Mouse (Mus musculus): ENCODE measurements around the gene Mpv17l2.

The Mpv17l2 gene

GRCm38 (mm10) chr8:70760775-70761406, at the start of gene Mpv17l2:
Gene Mpv17l2, minus strand, starts transcription at chr8:70760946.
- DNase-seq (ENCODE audit: low spot score) = peak; percentile 87

- DNase-seq (ENCODE audit: low spot score) = no peak
These were observed 48.4 kb upstream of the Mpv17l2 start for GRCm38 (mm10) chr8:70808955-70809701.

DNA sequence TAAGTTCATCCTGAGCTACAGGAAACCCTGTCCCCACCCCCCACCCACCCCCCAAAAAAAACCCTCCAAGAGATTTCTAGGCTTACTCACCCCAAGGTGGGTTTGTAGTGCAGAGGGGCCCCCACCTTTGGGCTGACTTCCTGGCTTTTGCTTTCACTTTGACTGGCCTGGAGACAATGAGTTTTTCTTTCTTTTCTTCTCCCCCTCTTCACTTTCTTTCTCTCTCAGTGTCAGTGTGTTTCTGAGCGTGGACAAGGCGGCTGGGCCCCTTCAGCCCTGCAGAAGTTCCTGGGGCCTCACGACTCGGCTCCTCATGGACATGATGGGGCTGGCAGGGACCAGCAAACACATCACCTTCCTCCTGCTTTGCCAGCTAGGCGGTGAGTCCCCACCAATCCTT, 47.5 kb upstream of the Mpv17l2 start, which contains the start of gene Il12rb1:
TSS of gene Il12rb1 (plus strand) at position 211 of the 400 bp plus-strand sequence.
- no peak for DNase-seq (ENCODE audit: low spot score)

DNA sequence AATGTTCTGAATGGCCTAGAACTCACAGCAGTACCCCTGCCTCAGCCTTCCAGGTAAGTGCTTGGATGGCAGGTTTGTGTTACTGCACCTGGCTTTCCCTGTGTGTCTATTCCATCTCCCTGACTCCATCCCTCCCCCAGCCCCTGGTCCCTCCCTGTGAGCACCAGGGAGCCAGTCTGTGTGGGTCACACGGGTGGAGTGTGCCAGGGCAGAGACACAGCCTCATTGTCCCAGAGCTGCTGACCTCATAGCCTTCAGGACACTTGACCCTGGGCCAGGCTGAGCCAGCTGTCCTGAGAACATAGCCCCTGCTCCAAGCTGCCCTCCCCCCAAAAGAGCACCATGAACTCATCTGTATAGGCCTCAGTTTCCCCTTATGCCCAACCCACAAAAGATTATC, 46.6 kb upstream of the Mpv17l2 start:
- no peak for DNase-seq (ENCODE audit: low spot score)

- no peak for DNase-seq (ENCODE audit: low spot score)
These were observed 45.8 kb upstream of the Mpv17l2 start for GRCm38 (mm10) chr8:70806541-70806940.

DNA sequence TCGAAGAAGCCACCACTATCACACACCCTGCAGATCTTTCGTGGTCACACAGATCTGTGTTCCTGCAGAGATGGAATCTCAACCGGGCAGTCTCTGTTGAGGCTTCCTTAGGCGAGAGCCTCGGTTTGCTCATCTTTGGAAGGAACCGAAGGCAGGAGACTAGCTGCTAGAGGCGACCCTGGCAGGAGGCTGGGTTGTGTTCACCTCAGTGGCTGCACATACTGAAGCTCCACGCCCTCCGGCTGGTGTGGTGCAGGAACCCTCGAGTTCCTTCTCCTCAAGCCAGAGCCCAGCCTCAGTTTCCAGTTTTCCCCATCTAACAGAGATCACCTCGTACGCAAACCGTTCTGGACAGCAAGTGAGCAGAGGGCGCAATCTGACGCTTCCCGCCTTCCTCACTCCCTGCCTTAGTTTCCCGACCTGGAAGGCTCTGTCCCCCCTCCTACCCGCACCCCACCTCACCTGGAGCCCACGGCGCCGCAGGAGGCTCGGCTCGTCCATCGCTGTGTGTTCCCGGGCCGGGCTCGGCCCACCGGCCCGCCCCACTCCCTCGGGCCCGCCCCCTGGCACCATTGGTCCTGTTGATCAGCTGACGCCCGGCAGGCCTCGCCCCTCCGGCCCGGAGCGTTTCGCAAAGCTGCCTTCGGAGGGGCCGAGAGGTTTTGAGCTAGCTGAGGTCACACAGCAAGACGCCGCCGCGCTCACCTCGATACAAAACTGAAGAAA, 43.9 kb upstream of the Mpv17l2 start, which contains the start of gene Mast3:
TSS of gene Mast3 (minus strand) at position 574 of the 726 bp plus-strand sequence.
- DNase-seq (ENCODE audit: low spot score) = peak; percentile 76

- no peak for DNase-seq (ENCODE audit: low spot score)
These were observed 43.2 kb upstream of the Mpv17l2 start for GRCm38 (mm10) chr8:70803761-70804480.

DNA sequence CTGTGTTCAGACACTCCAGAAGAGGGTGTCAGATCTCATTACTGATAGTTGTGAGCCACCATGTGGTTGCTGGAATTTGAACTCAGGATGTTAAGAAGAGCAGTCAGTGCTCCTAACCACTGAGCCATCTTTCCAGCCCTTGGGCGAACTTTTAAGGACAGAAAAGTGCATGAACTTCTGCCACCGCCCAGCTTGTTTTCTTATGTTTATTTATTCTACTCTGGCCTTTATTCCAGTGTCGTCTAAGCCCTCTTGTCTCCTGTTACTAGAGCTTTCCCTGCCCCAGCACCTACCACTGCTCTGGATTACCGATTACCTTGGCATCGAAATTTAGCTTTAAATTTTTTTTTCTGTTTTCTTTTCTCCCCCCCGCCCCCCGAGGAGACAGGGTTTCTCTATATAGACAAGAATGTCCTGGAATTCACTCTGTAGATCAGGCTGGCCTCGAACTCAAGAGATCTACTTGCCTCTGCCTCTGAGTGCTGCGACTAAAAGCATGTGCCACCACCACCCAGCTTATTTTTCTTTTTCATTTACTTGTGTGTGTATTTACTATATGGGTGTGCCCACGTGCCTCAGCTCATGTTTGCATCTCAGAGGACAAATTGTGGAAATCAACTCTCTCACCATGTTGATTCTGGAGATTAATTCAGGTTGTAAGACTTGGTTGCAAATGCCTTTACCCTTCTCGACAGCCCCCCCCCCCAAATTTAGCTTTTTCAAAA, 42.2 kb upstream of the Mpv17l2 start:
- no peak for DNase-seq (ENCODE audit: low spot score)

DNA sequence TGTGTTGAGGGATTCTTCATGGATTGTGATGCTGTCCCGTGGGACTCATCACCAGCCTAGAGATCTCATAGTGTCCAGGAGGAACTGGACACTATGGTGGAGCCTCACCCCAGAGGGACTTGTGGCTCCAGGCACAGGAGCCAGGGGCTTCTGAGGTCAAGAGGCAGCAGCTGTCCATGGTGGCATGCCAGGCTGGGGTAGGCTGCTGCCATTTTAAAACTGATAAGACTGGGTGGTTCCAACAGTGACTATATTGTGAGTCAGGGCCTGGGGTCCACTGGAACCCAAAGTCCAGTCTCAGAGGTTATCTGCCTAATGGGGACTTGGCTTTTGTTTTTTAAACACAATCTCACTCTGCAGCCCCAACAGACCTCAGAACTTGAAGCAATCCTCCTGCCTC, 41.1 kb upstream of the Mpv17l2 start:
- no peak for DNase-seq (ENCODE audit: low spot score)

DNA sequence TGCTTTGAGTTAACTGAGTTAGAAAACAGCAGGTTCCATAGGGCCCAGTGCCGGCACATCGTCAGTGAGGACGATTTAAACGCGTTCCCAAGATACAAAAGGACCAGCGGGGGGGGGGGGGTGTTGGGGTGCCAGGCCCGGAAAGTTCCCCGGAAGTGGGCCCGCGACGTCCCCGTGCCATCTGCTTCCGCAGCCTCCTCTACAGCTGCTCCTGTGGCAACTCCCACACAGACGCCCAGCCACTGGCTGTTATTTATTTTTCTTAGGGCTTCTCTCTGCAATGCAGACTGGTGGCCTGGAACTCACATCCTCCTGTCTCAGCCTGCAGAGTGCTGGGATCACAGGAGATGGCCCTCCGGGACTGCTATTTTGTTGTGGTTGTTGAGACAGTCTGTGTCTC, 40.4 kb upstream of the Mpv17l2 start:
- no peak for DNase-seq (ENCODE audit: low spot score)

DNA sequence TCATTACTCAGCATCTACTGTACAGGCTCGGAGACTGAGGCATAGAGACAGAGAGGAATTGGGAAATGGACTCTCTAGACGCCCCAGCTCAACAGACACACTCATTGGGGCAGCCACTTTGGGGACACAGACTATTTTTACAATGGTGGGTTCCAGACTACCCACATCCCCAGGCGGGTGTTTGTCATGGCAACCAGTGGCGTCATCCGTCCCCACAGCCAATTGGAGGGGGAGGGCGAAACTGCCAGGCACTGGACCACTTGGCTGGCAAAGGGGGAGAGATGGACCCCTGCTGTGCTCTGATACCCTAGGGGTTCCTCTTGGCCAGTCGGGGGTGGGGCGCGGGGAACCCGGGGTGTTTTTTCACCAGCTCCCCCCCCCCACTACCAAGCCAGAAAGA, 39.9 kb upstream of the Mpv17l2 start:
- DNase-seq (ENCODE audit: low spot score) = no peak

DNA sequence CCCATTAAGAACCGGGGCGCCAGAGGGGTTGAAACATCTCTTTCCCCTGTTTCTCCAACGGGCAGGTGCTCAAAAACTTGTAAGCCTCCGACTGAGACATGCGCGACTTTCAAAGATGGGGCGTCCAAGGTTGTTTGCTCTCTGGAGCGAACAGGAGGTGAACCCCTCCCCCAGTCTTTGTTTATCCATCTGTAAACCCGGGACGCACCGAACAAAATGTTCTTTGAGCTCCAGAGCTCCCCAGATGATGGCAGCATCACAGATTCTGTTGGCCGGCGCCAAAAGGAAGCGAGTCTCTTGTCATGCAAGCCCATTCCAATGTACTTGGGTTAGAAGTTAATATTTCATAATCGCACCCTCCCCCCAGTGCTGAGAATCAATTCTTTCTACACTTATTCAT, 37.5 kb upstream of the Mpv17l2 start:
- no peak for DNase-seq (ENCODE audit: low spot score)

DNA sequence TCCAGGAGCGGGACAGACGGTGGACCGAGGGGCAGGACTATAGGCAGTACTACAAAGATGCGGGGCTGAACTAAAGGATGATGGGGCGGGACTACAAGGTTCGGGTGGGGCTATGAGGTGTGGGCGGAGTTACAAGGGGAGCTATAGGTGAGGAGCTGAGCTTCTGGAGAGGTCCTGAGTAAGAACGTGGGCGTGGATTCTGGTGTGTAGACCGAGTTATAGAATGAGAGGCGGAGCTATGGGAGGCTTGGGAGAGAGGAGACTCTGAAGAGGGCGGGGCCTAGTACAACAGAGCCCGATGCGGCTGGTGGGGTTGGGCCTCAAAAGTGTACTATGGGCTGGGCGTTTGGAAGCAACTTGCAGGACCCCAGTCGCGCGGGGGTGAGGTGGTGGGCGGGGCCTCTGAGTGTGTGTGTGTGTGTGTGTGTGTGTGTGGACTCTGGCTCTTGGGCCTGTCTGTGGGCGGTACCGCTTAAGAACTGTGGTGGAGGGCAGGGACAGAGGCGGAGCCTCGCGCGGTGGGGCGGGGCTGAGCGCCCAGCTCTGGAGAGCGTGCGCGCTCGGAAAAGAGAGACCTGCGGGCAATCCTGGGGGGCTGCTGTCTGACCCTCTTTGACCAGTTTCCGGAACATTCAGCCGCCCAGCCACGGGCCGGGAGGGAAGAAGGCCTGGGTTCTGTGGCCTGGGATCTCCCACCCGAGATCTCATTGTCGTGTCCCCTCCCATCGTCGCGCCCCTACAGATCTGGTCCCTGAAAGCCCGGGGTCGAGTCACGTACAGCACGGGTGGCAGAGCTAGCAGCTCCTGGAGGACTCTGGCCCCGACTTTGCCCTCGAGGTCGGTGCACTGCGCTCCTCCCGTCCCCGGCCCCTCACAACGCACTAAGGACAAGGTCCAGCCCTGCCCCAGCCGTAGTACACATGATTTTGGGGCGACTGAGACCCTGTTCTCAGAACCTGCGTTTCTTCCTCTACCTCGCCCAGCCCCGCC, 36.6 kb upstream of the Mpv17l2 start:
- DNase-seq (ENCODE audit: low spot score) = peak; percentile 76

DNA sequence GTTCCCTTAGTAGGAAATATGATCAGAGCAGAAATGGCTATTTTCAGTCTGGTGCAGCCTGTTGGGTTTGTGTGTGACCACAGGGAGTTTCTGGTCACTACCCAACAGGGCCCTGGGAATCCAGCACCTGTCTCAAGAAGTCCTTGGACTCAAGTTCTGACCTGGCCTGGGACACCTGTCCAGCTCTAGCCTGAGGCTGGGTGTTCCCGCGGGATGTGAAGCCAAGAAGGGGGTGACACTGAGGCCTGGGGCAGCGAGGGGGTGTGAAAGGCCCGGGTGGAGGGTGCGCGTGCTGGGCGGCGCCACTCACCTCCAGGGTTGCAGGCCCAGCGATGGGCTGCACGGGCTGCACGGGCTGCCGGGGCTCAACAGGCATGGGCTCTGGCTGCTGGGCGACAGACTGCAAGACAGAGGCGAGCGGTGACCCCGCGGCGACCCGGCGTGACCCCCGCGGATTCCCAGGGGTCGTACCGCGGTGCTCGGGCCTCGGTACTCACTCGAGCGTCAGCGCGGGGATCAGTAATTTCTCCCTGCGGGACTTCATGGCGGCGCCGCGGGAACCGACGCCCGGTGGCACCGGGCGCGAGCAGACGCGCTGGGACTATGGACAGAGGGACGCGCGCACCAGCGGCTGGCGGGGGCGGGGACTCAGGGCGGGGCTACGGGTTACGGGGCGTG, 35.8 kb upstream of the Mpv17l2 start:
- DNase-seq (ENCODE audit: low spot score) = no peak

DNA sequence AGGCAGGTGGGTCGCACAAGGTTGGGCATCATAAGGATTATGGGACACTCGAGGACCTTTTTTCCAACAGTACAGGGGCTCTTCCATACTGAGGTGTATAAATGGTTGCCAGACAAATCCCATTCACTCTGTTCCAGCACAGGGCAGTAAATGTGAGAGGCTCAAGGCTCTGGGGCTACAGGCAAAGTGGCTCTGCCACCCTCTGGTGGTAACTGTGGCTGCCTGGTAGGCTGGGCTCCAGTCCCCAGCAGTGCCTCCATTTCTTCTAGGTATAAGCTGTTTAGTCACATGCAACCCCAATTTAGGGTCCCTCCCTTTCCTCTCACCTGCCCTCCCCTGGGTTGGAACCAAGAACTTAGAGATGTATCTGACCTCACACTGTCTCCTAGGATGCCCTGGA, 34.6 kb upstream of the Mpv17l2 start:
- DNase-seq (ENCODE audit: low spot score) = no peak

DNA sequence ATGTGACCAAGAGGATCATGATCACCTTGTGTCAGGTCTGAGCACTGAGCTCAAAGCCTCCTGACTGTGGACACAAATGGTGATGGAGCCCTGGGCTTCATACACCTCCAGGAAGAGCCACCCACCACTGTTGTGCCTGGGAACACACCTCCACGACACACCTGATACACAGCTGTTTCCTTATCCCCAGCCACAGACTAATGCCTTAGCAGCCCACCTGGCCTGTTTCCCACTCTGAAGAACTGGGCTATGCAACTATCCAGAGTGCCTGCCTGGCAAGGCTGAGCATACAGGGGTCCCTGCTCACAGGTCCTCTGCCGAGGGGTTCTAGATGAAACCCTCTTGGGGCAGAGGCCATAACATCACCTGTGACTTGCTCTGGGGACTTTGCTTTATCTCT, 33.5 kb upstream of the Mpv17l2 start:
- no peak for DNase-seq (ENCODE audit: low spot score)

GRCm38 (mm10) chr8:70792700-70793099, 32.0 kb upstream of the Mpv17l2 start:
- DNase-seq (ENCODE audit: low spot score) = no peak

DNA sequence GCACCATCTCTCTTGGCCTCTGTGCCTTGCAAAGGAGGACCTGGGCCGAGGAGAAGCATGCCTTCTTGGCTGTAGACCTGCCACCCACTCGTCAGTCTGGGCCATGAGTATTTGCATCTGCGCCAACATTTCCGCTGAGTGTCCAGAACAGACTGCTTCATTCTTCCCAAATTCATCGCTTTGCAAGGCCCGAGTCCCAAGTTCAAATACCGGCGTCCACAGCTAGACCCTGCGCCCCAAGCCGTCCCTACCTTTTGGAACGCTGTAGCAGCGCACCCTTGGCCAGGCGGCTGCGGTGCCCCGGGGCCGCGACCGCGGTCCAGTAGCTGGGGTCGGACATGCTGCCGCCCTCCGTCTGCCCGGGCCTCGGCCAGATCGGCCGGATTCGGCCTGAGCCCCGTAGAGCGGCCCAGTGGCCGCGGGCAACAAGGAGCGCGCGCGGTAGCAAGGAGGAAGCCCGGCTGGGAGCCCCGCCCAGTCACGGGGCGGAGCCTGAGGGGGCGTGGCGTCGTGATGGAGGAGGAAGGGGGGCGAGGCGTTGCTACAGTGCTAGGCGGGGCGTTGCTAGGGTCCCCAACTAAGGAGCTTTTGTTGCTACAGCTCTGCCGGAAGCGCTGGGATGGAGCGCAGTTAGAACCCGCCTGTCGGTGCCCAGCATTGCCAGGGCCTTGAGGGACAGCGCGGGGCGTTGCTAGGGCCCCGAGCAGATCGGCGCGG, 31.4 kb upstream of the Mpv17l2 start:
- peak; percentile 99 for DNase-seq (ENCODE audit: low spot score)

GRCm38 (mm10) chr8:70791294-70791701, 30.6 kb upstream of the Mpv17l2 start:
- DNase-seq (ENCODE audit: low spot score) = no peak

All from ovary, postnatal 14 days (tissue).